Mouse (Mus musculus): ENCODE measurements around the gene Ctcf.

- TF ChIP-seq POLR2A (IDR thresholded peaks at IDR 0.05; ENCODE audit: low read depth, low read length) (no peak), CTCF (conservative IDR thresholded peaks at IDR 0.05; ENCODE audit: insufficient read depth, insufficient read length, low read depth, low read length) (no peak)
These were observed 53.6 kb downstream of the Ctcf start for GRCm38 (mm10) chr8:105689983-105690360.
